Mouse (Mus musculus) adrenal gland, postnatal 36 days (tissue): ENCODE data around the gene Hps4. TPM values are rescaled to one million over a fixed set of nuclear protein-coding genes. Genes with fewer than 3 reads are reported as not detected.

ENCODE experiments used
- DNase-seq, 2 experiments: peaks; one replicate each; pipeline ENCODE4 v3.0.0; 2021; ENCODE audit warnings: mixed read lengths in 1 of 2
- total RNA-seq, 2 experiments: library from RNA; stranded (reverse); gene quantifications; 2 replicates each; pipeline ENCODE4 v1.2.3; 2021

Hps4 gene
- total RNA-seq, 2 experiments from 2014 or later, result 29.4 to 49.4 TPM

DNA sequence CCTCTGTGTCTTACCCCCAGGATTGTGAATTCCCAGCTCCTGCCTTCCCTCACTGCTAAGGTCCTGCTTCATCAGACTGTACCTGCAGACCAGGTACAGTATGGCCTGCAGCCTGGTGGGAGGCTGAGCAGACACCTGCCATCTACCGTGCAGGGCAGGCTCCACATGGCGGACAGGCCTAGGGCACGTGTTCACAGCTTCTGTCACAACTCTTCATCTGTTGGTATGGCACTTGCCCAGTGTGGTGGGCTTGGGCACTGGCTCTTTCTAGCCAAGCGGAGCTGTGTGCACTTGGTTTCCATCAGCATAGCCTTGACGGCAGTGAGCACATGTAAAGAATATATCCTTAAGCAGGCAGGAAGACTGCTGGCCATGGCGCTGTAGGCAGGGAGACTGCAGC lies 24.0 kb downstream of the Hps4 start:
- no peak for DNase-seq

DNA sequence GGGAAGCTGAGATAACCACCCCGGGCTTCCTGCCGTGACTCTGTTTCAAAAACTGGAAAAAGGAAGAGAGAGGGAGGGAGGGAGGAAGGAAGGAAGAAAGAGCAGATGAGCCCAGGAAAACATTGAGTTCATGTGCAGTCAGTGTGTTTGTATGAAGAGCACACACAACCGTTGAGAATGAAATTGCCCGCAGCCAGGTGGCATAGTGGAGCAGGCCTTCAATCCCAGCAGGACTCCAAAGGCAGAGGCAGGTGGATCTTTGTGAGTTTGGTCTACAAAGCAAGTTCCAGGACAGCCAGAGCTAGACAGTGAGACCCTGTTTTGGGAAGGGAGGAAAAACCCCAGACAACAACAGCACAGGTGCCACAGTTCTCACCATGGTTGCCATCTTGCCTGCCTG lies 24.5 kb downstream of the Hps4 start:
- DNase-seq, result no peak

DNA sequence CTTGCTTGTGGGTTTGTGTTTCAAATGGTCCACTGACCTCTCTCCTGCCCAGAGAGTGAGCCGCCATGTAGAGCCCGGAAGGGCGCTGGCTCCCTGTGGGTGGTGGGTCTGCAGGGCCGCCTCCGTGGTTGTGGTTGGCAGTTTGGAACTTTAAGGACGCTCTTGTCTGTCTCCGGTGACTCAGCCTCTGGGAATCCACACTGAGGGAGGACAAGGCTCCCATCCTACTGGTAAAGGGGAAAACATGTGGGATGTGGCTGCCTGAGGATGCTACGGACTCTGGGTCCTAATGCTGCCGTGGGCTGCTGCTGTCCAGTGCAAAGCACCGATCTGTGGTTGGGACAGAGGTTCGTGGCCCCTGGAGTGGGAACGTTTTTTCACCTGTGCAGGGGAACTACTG lies 25.0 kb downstream of the Hps4 start:
- no peak for DNase-seq

DNA sequence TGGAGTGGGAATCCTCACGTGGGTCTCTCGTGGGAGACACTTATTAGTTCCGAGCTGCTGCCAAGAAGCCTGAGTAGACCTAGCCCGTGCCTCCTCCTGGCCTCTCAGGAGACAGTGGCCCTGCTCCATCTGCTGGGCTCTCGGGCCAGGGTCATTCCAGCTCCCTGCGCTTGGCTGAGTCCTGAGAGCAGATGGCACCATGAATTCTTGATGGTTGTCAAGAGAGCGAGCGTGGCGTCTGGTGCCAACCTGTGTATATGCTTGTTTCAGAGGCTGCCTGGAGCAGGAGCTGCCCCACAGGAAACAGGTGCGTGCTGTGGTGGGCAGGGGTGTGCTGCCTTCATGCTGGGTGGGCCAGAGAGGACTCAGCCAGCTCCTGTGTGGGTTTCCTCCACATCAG lies 25.8 kb downstream of the Hps4 start:
- DNase-seq, result no peak

DNA sequence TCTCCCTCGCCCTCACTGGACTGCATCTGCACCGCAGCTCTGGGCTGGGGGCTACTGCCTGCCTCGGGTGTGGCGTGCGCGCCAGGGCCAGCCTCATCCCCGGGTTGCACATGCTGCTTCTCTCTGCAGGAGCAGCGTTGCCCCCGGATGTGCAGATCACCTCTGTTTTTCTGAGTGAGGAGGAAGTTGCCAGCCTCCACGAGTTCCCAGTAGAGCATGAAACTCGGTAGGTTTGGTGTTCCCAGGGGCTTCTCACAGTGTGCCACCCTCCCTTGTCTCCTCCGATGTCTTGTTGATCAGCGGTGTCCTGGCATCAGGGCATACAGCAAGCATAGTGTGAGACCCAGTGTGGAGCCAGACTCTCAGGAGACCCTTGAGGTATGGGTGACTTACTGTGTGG lies 26.4 kb downstream of the Hps4 start:
- DNase-seq, result no peak

DNA sequence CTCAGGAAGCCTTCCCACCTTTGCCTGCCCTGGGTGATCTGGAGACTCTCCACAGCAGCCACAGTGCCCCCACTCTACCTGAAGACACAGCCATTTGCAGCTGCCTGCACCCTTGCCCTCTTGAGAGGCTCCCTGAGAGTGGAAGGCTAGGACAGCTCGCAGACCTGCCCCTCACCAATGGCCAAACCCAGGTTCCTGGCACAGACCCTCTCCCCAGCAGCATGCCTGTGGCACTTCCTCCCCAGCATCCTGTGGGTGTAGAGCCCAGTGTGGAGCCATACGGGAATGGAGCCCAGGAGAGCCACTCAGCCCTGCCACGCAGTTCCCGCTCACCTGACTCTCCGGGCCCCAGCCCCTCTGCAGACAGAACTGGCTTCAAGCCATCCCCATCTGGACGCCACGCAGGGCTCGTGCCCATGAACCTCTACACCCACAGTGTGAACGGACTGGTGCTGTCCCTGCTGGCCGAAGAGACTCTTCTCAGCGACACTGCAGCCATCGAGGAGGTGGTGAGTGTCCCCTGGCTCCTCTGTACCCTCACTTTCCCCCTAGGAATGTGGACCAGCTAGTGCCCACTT lies 27.4 kb downstream of the Hps4 start:
- no peak for DNase-seq

DNA sequence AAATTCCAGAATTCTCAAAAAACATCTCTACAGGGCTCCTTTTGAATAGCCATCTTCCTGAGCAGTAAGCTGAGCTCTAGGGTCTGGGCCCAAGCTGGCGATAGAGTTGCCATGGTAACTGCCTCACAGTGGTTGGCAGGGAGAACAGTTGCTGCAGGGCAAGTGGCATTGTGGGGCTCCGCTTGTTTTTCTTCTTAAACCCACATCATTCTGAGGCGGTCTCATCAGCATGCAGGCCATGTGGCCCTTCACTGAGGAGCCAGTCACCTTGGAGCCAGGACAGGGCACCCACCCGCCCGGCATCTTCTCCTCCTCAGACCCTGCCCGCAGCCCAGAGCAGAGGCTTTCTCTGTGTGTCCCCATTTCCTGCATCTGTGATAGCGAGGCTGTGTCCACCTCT lies 29.1 kb downstream of the Hps4 start:
- no peak for DNase-seq

DNA sequence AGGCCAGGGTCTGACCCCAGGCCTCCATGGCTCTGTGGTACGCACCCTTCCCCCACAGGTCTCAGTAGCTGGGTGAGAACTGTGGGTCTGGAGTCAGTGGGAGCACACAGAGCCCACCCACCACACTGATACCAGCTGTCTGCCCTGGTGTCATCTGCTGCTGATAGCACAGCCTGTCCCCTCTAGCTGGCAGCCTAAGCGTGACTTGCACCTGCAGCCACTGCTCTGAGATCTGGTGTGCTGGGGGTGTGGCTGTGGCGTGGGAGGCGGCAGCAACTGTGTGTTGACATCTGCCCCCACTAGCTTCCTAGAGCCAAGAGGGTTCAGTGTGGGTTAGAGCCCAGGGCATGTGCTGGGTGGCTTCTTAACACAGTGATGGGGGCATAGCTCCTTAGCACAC lies 33.2 kb downstream of the Hps4 start:
- DNase-seq, result no peak

DNA sequence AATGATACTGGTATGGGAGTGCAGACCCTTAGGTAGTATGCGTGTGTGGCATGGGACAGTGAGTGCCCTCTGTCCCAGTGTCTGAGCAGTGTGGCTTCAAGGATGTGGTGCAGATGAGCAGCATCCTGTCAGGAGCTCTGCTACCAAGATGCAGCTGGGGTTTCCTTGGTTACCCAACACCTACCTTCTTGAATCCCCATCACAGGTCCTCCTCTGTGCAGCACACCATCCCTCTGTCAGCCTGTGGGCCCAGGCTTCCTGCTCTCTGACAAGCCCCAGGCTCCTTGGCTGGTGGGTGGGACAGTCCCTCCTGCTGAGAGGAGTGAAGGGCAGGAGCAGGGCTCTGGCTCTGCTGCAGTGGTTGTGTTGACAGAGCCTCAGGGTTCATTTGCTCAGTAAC lies 34.5 kb downstream of the Hps4 start:
- no peak for DNase-seq

DNA sequence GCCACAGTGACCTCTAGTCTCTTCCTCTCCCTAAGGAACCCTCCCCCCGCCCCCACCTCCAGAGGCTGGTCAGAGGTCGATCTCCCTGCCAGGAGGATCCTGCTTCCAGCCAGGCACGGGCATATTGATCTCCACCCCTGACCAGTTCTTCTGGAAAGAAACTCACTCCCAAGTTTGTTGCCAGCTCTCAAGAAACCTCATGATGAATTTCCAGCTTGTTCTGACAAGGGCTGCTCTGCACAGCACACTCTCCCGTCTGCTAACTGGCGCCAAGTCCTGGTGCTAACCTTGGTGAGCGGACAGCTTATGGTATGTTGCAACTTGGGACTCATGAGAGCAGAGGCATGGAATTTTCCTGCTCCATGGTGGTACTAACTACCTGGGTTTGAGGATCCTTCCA lies 35.8 kb downstream of the Hps4 start:
- peak; percentile 76 to 82 for DNase-seq

DNA sequence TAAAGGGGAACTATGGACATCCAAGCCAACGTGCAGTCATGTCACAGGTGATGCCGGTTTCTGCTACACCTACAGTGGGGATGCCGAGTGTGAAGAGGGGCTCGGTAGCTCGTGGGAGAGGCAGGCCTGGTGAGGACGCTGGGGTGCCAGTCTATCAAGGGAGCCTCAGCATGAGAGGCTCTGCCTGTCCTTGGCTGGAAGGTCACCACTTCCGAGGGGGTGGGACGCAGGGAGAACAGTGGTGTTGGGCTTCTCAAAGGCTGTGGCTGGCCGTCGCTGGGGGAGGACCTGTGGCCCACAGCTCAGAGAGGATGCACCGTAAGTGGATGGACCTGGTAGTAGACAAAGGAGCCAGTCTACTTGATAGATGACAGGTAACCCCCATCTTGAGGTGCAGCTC lies 38.3 kb downstream of the Hps4 start:
- DNase-seq, result peak; percentile 70 to 73

DNA sequence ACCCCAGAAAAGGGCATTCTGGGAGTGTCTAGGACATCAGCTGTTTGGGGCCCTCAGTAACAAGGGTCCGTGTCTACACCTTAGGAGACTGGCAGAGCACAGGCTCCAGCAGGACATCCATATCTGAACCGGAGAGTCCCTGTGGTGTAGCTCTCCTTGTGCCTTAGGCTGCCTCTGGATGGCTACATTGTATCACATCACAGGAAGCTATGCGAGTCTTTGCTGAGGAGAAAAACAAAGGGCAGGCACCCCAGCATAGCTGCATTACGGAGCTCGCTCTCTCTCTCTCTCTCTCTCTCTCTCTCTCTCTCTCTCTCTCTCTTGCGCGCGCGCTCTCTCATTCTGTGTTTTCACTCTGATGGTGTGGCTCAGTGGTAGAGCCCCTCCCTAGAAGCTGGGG lies 39.2 kb downstream of the Hps4 start:
- DNase-seq, result no peak

DNA sequence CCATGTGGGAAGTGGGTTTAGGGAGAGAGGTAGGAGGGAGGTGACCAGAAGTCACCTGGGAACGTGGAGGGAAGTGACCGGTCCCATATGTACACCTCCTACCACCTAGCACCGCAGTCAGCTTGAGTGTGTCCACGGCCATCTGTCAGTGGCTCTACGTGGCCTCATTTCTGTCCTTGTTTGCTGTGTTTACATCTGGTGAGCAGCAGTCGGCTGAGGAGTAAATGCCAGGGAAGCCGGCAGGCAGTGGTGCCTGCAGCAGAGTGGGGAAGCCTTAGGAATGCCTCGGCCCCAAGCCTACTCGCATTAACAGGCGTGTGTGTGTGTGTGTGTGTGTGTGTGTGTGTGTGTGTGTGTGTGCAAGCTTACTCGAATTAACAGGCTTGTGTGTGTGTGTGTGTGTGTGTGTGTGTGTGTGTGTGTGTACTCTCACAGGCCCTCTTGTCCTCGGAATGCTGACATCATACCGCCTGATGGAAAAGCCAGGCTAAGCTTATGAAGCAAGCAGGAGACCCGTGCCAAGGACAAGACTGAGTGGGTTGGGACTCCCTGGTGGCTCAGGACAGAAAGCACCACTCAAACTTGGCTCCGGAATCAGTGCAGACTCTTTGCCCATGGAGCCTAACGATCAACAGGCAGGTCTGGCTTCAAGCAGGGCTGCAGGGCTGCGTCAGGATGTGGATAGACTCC lies 39.9 kb downstream of the Hps4 start:
- peak; percentile 74 to 82 for DNase-seq

DNA sequence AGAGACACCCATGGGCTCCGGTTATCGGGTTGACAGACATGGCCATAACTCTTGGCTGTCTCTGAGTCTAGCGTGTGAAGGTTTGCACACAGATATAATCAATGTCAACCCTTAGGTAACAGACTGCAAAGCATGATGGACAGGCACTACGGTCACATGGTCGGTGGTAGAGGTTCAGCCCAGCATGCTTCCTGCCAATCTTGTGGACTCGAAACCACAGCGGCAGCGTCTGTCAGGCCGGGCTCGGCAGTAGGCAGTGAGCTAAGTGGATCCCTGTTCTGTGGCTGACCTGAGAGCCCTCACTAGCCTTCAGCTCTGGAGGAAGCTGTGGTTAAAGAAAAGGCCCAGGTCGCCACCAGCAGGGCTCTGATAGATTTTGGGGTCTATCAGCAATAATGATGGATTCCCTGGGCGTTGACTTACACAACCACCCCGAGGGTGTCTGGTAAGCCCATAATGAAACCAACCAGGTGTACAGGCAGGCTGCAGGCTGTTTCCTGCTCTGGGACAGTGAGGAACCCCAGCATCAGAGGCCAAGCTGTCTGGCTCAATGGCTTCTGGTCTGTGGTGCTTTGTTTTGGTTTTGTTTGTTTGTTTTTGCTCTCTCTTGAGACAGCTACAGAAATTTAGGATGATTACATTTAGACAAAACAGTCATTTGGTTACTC lies 42.1 kb downstream of the Hps4 start:
- no peak for DNase-seq

DNA sequence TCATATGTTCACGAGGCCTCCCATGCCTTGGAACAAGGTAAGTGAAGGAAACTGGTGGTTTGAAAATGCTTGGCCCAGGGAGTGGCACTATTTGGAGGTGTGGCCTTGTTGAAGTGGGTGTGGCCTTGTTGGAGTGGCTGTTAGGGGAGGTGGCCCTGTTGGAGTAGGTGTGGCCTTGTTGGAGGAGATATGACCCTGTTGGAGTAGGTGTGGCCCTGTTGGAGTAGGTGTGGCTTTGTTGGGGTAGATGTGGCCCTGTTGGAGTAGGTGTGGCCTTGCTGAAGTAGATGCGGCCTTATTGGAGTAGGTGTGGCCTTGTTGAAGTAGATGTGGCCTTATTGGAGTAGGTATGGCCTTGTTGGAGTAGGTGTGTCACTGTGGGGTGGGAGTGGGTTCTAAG lies 43.1 kb downstream of the Hps4 start:
- DNase-seq, result no peak

DNA sequence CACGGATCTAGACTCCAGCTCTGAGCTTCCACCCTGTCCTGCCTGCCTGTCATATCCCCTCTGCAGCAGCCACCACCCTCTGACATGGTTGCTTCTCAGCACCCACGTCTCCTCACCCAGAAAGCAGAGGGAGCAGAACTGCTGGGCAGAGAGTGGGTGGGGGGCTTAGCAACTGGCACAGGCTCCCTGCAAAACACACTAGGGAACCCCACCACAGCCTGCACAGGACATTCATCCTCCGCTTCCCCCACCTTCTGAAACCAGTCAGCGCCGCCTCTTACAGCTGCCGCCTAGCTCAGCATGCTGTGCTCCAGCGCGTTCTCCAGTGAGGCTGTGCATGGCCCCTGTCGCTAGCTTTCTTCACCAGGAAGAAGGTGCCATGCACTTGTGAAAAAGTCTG lies 46.5 kb downstream of the Hps4 start:
- no peak for DNase-seq

DNA sequence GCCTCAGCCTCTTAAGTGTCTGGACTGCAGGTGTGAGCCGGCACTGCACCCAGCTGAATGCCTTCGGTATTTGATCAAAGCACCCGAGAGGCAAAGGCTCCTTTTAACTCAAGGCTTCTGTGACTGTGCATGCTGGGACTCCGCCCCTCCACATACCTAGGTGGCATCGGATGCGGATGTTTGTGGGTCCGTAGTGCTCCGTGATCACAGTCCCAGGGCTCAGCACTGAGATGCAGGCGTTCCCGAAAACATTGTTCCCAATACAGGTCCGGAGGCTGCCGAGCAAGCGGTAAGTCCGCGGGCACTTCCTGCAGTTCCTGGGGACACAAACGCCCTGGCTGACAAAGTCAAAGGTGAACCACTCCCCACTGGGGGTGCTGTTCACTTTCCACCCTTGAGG lies 48.1 kb downstream of the Hps4 start:
- no peak for DNase-seq

DNA sequence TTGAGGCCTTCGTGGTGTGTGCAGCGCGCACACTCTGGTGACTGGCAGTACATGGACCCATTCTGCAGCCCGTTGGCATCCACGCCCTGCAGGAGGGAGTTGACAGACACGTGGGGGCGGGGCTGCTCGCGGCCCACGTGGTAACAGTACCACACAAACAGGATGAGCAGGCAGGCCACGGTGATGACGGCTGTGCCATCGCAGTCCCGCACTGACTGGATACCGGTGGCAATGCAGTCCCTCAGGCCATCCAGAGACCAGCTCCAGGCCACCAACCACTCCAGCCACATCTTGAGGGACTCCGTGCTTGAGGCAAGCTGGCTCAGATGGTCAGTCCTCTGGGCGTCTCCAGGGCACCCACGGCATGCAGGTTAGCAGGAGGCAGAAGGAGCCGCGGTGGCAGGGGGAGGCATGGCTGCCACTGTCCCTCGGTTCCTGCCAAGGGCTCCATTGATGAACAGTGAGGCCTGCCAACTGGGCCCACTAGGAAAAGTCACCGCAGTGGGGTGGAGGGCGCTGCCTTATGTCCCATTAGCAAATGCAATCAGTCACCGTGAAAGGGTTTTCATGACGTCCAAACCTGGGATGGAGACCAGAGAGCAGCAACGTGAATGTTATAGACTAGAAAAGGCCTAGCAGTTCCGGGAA lies 48.9 kb downstream of the Hps4 start:
- no peak for DNase-seq

DNA sequence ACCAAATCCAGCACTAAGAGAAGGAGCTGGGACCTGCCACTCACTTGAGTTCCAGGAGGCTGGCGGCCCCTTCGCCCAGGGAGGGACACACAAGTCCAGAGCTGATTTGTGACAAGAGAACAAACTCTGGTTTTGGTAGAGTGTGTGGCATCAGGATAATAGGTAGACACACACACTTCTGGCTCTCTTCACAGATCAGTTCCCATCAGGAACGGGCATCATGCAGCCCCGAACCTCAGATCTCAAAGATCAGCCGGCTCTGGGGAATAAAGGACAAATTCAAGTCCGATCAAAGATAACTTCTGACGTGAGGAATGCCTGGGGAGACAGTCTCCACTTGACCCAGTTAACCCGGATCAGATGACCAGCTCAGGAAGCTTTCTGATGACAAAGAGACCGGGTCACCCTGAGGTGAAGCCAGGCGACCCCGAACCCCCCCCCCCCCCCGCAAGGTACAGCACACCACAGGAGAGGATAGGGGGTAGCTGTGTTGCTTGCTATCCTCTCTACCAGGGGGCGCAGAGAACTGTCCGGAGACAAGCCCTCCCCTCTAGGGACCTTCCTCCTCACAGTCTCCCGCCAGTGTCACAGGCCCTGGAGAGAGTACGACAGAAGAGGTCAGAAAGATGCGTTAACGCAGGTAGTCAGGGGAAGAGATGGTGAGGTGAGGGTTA lies 51.0 kb downstream of the Hps4 start:
- DNase-seq, result no peak

DNA sequence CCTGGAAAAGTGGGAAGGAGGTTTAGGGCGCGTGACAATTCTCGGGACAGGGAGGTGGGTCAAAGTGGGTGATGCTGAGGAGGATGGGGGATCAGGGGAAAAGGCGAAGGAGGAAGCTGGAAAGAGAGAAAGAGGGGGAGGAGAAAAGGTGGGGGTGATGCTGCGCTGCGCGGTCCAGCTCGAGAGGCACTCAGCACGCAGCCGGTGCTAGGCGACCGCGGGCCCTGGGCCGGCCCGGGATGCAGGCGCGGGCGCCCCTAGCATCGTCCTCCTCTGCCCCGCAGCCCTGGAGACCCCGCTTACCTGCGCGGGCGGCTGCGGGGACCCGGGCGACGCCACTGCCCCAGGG lies 51.5 kb downstream of the Hps4 start:
- DNase-seq, result no peak

DNA sequence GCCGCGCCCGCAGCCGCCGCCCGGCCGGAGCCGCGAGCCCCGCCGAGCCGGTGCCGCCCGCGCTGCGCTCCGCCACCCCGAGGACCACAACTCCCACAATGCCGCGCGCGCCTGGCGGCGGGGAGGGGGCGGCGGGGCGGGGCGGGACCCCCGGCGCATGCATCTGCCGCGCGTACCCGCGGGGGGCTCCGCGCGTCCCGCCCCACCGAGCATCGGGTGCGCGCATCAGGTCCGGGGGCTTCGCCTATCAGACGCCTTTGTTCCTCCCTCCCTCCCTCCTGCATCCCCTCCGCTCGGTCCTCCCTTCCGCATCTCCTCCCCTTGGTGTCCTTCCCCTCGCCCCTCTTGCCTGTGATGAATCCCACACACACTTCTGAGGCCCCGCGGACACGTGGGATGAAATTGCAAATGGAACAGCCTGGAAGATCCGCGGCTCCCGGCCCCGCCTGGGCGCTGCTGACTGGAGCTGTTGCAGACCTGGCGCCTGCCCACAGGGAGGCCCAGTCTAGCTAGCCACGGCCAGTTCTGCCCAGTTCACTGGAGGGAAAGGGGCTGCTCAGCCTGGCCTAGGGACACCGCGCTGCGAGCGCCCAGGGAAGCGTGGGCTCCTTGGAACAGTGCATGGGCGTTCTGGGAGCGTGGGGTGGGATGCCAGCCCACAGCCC lies 52.0 kb downstream of the Hps4 start, which contains the start of gene Asphd2:
Asphd2 (minus strand) TSS at position 88 of the 665 bp plus-strand sequence.
- DNase-seq, result peak; percentile 40 to 46

DNA sequence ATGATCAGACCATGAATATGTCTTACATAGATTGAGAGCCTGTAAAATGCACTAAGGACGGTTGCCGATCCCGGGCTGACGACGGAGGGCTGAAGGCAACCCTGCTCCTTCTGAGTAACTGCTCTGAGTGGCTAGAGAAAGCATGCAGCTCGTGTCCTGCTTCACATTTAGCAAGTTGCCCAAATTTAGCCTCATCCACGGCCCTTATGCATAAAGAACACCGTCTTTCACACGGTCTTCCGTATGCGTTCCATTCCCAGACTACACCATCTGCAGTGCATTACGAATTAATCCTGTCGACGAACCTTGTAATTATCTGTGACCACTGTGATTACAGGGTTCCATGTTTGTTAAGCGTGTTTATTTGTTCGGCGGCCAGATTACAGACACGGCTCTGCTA lies 53.2 kb downstream of the Hps4 start:
- no peak for DNase-seq
